Mouse (Mus musculus) MEL (cell line): ENCODE results near the gene Tagap.

Source experiments
- CTCF ChIP-seq, 3 experiments: IDR thresholded peaks in 2 of 3; conservative IDR thresholded peaks in 1 of 3; 2 replicates each; pipeline ENCODE4 v1.5.1; 2011 to 2012; ENCODE audit warnings: low read length in 3 of 3, low read depth in 2 of 3, mild to moderate bottlenecking in 2 of 3, improper control_type of control experiment in 1 of 3, inconsistent platforms in 1 of 3, mixed read lengths in 1 of 3, moderate library complexity in 1 of 3; ENCODE audit not compliant: control insufficient read depth in 1 of 3, insufficient read depth in 1 of 3, poor library complexity in 1 of 3, severe bottlenecking in 1 of 3
- E2F4 ChIP-seq: IDR thresholded peaks from 2 replicates; pipeline ENCODE4 v1.6.1; 2011; ENCODE audit warnings: low read depth, low read length, improper control_type of control experiment, borderline replicate concordance
- ELF1 ChIP-seq: IDR thresholded peaks from 2 replicates; pipeline ENCODE4 v1.6.1; 2014; ENCODE audit warnings: low read depth, mild to moderate bottlenecking, inconsistent platforms, low read length, improper control_type of control experiment, moderate library complexity
- EP300 ChIP-seq, 2 experiments: IDR thresholded peaks; 2 replicates each; pipeline ENCODE4 v1.6.1; 2011; ENCODE audit warnings: improper control_type of control experiment in 2 of 2, low read length in 2 of 2, low read depth in 1 of 2, mild to moderate bottlenecking in 1 of 2
- GATA1 ChIP-seq: IDR thresholded peaks from 2 replicates; pipeline ENCODE4 v1.6.1; 2011; ENCODE audit warnings: low read depth, low read length, improper control_type of control experiment
- KAT2A ChIP-seq: conservative IDR thresholded peaks from 2 replicates; pipeline ENCODE4 v1.6.1; 2012; ENCODE audit warnings: low read depth, low read length, improper control_type of control experiment, inconsistent platforms
- MAFK ChIP-seq: IDR thresholded peaks from 2 replicates; pipeline ENCODE4 v1.6.1; 2011; ENCODE audit warnings: low read depth, mild to moderate bottlenecking, low read length, improper control_type of control experiment, borderline replicate concordance
- MEF2A ChIP-seq: IDR thresholded peaks from 2 replicates; pipeline ENCODE4 v1.6.1; 2014; ENCODE audit warnings: low read depth, mild to moderate bottlenecking, inconsistent platforms, low read length, improper control_type of control experiment; ENCODE audit not compliant: poor library complexity, insufficient replicate concordance, severe bottlenecking; ENCODE audit errors: extremely low read depth
- MXI1 ChIP-seq: IDR thresholded peaks from 2 replicates; pipeline ENCODE4 v1.6.1; 2011; ENCODE audit warnings: mild to moderate bottlenecking, low read depth, low read length, improper control_type of control experiment
- MYC ChIP-seq: IDR thresholded peaks from 2 replicates; pipeline ENCODE4 v1.6.1; 2011; ENCODE audit warnings: low read depth, mild to moderate bottlenecking, low read length, improper control_type of control experiment, moderate library complexity
- POLR2A ChIP-seq, 2 experiments: IDR thresholded peaks; 2 replicates each; pipeline ENCODE4 v1.6.1; 2011 to 2012; ENCODE audit warnings: low read length in 2 of 2, mild to moderate bottlenecking in 2 of 2, control low read depth in 1 of 2, improper control_type of control experiment in 1 of 2, low read depth in 1 of 2, moderate library complexity in 1 of 2; ENCODE audit not compliant: control insufficient read depth in 1 of 2, insufficient read depth in 1 of 2, poor library complexity in 1 of 2
- USF2 ChIP-seq, 2 experiments: IDR thresholded peaks; 2 replicates each; pipeline ENCODE4 v1.6.1; 2011 to 2012; ENCODE audit warnings: improper control_type of control experiment in 2 of 2, low read length in 2 of 2, borderline replicate concordance in 1 of 2, inconsistent platforms in 1 of 2, low read depth in 1 of 2, mild to moderate bottlenecking in 1 of 2; ENCODE audit not compliant: insufficient read depth in 1 of 2

DNA sequence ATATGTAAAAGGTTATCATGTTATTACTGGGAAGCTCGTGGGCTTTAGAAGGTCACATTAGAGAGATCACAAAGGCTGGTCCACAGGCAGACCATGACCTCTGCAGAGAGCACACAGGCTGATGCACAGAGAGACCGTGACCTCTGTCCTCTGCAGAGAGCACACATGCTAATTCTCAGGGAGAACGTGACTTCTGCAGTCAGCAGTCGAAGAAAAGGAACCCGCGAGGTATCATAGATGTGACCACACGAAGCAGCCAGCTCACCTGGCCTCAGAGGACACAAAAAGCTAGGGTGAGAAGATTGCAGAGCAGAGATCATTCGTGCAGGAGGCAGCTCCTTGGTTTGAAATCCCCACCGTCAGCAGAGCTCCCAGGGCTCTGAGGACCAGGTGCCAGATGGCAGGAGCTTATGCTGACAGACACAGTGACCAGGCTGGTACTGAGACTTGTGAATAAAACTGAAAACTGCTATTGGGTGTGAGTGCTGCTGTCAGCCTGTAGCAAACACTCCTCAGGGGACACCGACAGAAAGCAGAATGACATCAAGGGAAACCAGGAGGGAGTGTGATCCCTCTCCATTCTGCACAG is 29.7 kb upstream of the Tagap start:
- no peak for TF ChIP-seq MXI1
- TF ChIP-seq E2F4 = no peak
- TF ChIP-seq CTCF (IDR thresholded peaks at IDR 0.05 in 2 of 3, conservative IDR thresholded peaks at IDR 0.05 in 1 of 3; ENCODE audit: control insufficient read depth in 1 of 3, insufficient read depth in 1 of 3, low read depth in 2 of 3, low read length in 3 of 3, poor library complexity in 1 of 3, severe bottlenecking in 1 of 3) = no peak
- TF ChIP-seq POLR2A (IDR thresholded peaks at IDR 0.05; ENCODE audit: control insufficient read depth in 1 of 2, insufficient read depth in 1 of 2, low read depth in 1 of 2, low read length in 2 of 2, poor library complexity in 1 of 2) = no peak
- no peak for TF ChIP-seq GATA1
- TF ChIP-seq MEF2A = no peak
- no peak for TF ChIP-seq EP300 (IDR thresholded peaks at IDR 0.05; ENCODE audit: low read depth in 1 of 2, low read length in 2 of 2)
- TF ChIP-seq MYC = no peak
- no peak for TF ChIP-seq KAT2A
- no peak for TF ChIP-seq MAFK
- TF ChIP-seq ELF1 = no peak
- no peak for TF ChIP-seq USF2 (IDR thresholded peaks at IDR 0.05; ENCODE audit: borderline replicate concordance in 1 of 2, insufficient read depth in 1 of 2, low read depth in 1 of 2, low read length in 2 of 2)
